Mouse (Mus musculus): ENCODE measurements around the gene Rac2.

Gene Rac2

GRCm38 (mm10) chr15:78572658-78573397 is at the start of gene Rac2:
Rac2 (minus strand) TSS chr15:78572783.
- peak; percentile 56 for DNase-seq (ENCODE audit: low read depth)

- no peak for DNase-seq (ENCODE audit: low read depth)
Observed at GRCm38 (mm10) chr15:78616973-78617372, 44.4 kb upstream of the Rac2 start.

DNA sequence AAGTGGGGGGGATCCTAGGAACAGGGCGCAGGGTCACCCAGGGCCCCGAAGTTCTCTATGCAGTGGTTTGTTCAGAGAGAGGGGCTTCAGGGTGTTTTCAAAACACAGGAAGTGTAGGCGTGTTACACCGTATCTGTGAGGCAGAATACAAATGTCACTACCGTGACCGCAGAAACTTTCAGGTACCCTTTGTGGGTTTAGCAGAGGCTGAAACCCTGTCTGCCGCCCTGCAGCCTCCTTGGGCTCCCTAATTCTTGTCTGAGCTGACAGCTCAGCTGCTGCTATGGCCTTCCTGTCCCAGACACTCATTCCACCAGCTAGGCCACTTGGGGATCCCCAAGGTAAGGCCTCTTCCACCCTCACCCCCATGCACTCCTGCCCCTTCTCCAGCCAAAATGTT is 42.0 kb upstream of the Rac2 start:
- no peak for DNase-seq (ENCODE audit: low read depth)

GRCm38 (mm10) chr15:78610705-78611462 is 38.3 kb upstream of the Rac2 start:
- no peak for DNase-seq (ENCODE audit: low read depth)

DNA sequence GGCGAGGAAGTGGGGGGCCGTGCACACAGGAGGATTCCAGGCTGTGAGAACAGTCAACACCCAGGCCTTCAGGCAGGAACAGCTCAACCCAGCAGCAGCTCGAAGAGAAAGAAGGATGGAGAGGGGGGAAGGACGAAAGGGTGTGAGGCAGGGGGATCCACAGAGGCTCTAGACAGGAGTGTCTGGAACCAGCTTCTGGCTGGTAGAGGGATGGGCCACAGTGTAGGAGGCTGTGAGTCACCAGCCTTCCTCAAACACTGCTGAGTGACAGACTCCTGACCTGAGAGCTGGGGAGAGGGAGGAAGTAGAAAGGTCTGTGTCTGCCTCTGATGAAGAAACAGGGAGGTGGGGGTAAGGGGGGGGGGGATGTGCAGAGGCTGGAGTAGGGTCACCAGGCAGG is 34.9 kb upstream of the Rac2 start:
- no peak for DNase-seq (ENCODE audit: low read depth)

- DNase-seq (ENCODE audit: low read depth) = no peak
Observed at GRCm38 (mm10) chr15:78606059-78606458, 33.5 kb upstream of the Rac2 start.

DNA sequence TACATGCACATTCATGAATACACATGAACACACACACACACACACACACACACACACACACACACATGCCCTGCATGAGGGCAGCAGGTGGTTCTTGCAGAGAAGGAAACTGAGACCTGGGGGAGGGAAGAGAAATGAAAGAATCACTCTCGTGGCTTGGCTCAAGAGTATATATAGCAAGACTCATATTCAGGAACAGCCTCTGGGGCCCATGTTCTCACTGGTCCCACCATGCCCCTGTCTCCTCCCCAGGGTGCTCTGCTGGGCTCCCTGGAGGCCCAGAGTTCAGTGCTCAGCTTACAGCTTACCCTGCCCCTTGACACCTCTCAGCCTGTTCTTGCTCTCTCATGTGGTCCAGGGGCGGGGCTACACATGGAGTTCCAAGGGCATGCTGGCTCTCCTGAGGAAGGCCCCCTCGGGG is 32.8 kb upstream of the Rac2 start:
- no peak for DNase-seq (ENCODE audit: low read depth)

- DNase-seq (ENCODE audit: low read depth) = no peak
Observed at GRCm38 (mm10) chr15:78604255-78604654, 31.7 kb upstream of the Rac2 start.

DNA sequence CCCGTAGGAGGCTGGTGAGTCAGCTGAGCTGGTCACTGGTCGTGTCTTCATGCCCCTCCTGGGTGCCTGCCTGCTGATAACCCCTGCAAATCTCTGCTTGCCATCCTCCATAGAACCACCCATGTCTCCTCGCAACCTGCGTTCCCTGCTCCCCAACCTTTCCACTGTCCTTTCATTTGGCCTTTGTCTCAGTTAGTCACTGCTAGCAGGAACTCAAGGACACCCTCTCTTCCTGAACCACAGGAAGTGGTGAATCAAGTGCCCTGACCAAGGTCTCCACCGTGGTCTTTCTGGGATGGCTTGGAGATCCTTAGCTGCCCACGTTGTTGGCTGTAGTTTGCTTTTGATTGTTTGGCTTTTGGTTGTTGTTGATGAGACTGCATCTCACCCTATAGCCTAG is 28.6 kb upstream of the Rac2 start:
- DNase-seq (ENCODE audit: low read depth) = no peak

- no peak for DNase-seq (ENCODE audit: low read depth)
Observed at GRCm38 (mm10) chr15:78599529-78600193, 27.1 kb upstream of the Rac2 start.

GRCm38 (mm10) chr15:78599124-78599523 is 26.5 kb upstream of the Rac2 start:
- DNase-seq (ENCODE audit: low read depth) = no peak

DNA sequence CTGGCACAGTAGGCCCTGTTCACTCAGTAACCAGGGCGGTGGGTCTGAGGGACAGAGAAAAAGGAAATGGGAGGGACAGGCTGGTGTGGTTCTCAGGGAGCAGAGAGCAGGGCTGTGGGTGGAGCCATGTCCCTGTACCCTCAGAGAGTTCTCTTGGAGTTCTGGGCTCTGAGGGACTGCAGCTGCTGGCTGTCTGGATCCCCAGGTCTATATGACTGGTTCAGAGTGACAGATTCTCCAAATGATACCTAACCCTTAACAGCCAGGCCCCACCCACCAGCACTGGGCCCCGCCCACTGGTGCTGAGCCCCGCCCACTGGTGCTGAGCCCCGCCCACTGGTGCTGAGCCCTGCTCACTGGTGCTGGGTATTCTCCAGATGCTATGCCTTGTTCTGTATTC is 25.1 kb upstream of the Rac2 start:
- no peak for DNase-seq (ENCODE audit: low read depth)

DNA sequence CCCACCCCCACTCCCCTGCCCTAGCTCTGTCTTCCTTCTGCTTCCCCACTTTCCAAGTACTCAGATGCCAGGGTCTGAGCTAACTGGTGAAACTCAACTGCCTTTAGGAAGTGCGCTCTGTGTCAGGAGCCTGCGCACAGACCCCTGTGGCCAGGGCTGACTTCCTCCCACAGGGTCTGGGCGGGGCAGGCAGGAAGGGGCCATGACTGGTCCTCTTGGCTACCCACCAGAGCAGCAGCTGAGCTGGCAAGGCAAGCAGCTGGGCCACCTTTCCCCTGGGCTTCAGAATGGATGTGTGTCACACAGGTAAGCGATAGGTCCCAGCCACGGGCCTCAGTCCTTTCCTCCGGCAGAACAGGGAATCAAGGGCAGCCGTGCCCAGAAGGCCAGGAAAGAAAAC is 24.3 kb upstream of the Rac2 start, which contains the start of gene Cyth4:
Cyth4 (plus strand) TSS at position 134 of the 400 bp plus-strand sequence.
- peak; percentile 63 for DNase-seq (ENCODE audit: low read depth)

DNA sequence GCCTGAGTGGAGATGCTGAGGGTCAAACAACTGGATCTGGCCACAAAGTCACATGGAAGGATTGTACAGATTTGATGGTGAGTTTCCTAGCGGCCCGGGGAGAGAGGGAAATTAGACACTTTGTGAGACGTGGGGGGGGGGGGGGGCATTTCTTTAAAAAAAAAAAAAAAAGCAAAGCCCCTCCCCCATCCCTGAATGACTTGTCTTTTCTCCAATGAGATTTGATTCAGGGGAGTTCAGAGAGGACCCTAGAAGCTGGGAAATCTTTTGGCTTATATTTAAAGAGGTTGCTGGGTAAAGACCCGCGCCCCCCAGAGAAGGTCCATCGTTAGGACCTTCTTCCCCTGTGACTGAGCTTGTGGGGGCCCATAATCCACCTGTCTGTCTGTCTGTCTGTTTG is 23.9 kb upstream of the Rac2 start:
- DNase-seq (ENCODE audit: low read depth) = no peak

DNA sequence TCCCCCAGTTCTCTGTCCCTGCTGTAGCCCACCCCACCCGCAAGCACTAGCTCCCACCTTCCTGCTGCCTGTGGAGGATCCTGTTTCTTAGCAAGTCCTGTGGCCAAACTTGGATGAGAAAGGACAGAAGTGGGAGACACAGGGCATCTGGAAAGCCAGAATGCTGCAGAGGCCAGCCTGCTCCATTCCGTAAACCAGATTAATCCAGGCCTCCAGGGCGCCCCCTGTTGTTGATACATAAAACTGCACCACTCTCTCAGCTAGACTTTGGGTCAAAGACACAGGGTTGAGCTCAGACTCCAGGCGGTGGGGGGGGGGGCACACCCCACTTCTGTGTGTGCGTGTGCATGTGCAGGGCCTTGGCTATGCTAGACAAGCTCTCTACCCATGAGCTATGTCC is 22.9 kb upstream of the Rac2 start:
- no peak for DNase-seq (ENCODE audit: low read depth)

GRCm38 (mm10) chr15:78594831-78595230 is 22.2 kb upstream of the Rac2 start:
- no peak for DNase-seq (ENCODE audit: low read depth)

GRCm38 (mm10) chr15:78593896-78594425 is 21.4 kb upstream of the Rac2 start:
- no peak for DNase-seq (ENCODE audit: low read depth)

DNA sequence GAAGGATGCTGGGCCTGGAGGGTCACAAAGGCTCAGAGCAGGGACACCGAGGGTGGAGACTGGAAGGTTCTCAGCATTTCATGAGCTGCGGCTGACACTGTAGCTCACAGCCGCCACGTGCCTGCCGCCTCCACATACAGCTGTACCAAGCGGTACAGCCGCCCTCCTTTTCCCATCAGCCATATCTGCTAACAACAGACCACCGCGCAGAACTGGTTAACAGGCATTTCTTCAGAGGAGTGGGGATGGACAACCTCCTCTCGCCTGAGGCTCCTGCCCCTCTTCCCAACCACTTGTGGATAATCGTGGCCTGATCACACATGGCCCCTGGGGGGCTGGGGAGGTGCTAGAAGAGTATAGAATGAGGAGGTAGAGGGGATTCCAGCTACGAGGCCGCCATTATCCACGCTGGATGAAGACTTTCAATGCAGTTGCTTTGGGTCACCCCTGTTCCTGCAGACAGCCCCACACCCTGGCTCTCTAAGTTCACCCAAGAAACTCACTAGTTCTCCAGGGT is 19.9 kb upstream of the Rac2 start:
- DNase-seq (ENCODE audit: low read depth) = no peak

- no peak for DNase-seq (ENCODE audit: low read depth)
Observed at GRCm38 (mm10) chr15:78591680-78592451, 19.3 kb upstream of the Rac2 start.

- no peak for DNase-seq (ENCODE audit: low read depth)
Observed at GRCm38 (mm10) chr15:78590785-78591184, 18.2 kb upstream of the Rac2 start.

GRCm38 (mm10) chr15:78589936-78590335 is 17.4 kb upstream of the Rac2 start:
- no peak for DNase-seq (ENCODE audit: low read depth)

DNA sequence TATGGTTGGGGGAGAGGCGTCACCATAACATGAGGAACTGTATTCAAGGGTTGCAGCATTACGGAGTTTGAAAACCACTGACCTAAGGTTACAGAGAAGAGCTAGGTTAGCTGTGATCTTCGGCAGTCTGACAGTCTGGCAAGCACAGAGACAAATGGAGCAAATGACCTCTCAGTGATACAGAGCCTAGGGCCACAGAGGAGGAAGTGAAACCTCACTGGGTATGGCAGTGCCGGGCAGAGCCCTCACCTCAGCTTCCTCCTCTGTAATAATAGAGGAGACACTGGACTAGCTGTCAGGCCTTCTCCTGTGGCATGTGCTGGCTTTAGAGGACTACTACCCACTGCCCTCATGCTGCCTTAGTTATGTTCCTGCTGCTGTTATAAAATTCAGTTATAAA is 16.3 kb upstream of the Rac2 start:
- DNase-seq (ENCODE audit: low read depth) = no peak
